Mouse (Mus musculus): ENCODE data around the gene Ccdc30.

GRCm38 (mm10) chr4:119463756-119464419, 48.6 kb upstream of the Ccdc30 start:
- TF ChIP-seq POLR2A (IDR thresholded peaks at IDR 0.05; ENCODE audit: control insufficient read depth, low read depth, low read length), result no peak
- no peak for TF ChIP-seq CTCF (IDR thresholded peaks at IDR 0.05; ENCODE audit: control insufficient read depth, insufficient read depth, insufficient replicate concordance, low read depth, low read length)
